Mouse (Mus musculus) thymus, adult 2 months (tissue): ENCODE data around the gene Slc25a36.

Experiments used
- CTCF ChIP-seq: fragments of 200-500 bp; IDR thresholded peaks from 2 replicates; pipeline ENCODE4 v1.5.1; 2012; ENCODE audit warnings: mild to moderate bottlenecking, control low read depth, low read length, moderate library complexity, borderline replicate concordance; ENCODE audit not compliant: control insufficient read depth, poor library complexity, insufficient read depth; ENCODE audit errors: extremely low read depth
- POLR2A ChIP-seq: fragments of 200-500 bp; IDR thresholded peaks from 2 replicates; pipeline ENCODE4 v1.6.1; 2012; ENCODE audit warnings: mild to moderate bottlenecking, low read length, control low read depth, moderate library complexity; ENCODE audit not compliant: control insufficient read depth, poor library complexity, insufficient read depth; ENCODE audit errors: extremely low read depth

- no peak for TF ChIP-seq POLR2A
- no peak for TF ChIP-seq CTCF
These were observed 4.3 kb downstream of the Slc25a36 start for GRCm38 (mm10) chr9:97106481-97107160.
